Mouse (Mus musculus) stomach, embryonic 16.5 days (tissue): ENCODE measurements around the gene Adamts20. TPM values are rescaled to one million over a fixed set of nuclear protein-coding genes. Genes with fewer than 3 reads are reported as not detected.

Experiments used
- ATAC-seq: fragments of 200-750 bp; cut with Nextera tagmentation; 2 replicates; pipeline ENCODE4 v1.8.0; 2017; ENCODE audit warnings: moderate number of reproducible peaks, moderate TSS enrichment; ENCODE audit not compliant: insufficient read depth, low FRiP score
- H3K27ac ChIP-seq: fragments of 300-500 bp; sonication (generic); 2 replicates; pipeline ENCODE4 v1.5.1; 2014; ENCODE audit warnings: low read length
- H3K27me3 ChIP-seq: fragments of 300-500 bp; sonication (generic); 2 replicates; pipeline ENCODE4 v1.6.1; 2014; ENCODE audit warnings: low read length, control low read depth, mixed read lengths; ENCODE audit not compliant: control insufficient read depth, insufficient read depth
- H3K36me3 ChIP-seq: fragments of 300-500 bp; sonication (generic); 2 replicates; pipeline ENCODE4 v1.6.1; 2014; ENCODE audit warnings: low read length; ENCODE audit not compliant: control insufficient read depth, insufficient read depth
- H3K4me1 ChIP-seq: fragments of 300-500 bp; sonication (generic); 2 replicates; pipeline ENCODE4 v1.6.1; 2014; ENCODE audit warnings: low read length, control low read depth, mixed read lengths; ENCODE audit not compliant: control insufficient read depth, insufficient read depth
- H3K4me2 ChIP-seq: fragments of 300-500 bp; sonication (generic); 2 replicates; pipeline ENCODE4 v1.6.1; 2014; ENCODE audit warnings: low read depth, low read length, mixed read lengths
- H3K4me3 ChIP-seq: fragments of 300-500 bp; sonication (generic); replicated peaks from 2 replicates; pipeline ENCODE4 v1.5.1; 2014; ENCODE audit warnings: mild to moderate bottlenecking, low read length
- H3K9ac ChIP-seq: fragments of 300-500 bp; sonication (generic); 2 replicates; pipeline ENCODE4 v1.6.1; 2014; ENCODE audit warnings: low read length
- H3K9me3 ChIP-seq: fragments of 300-500 bp; sonication (generic); replicated peaks from 2 replicates; pipeline ENCODE4 v1.6.1; 2016; ENCODE audit warnings: low read length, control low read depth; ENCODE audit not compliant: control insufficient read depth
- WGBS: fragments of 180-500 bp; shearing (Covaris S2); extraction: QIAGEN DNeasy Blood & Tissue Kit; methylation state at CpG from one replicate; pipeline ENCODE4 v1.1.7; 2014; 5-methylcytosine and 5-hydroxymethylcytosine counted together
- polyA plus RNA-seq: library from polyadenylated mRNA; unstranded; fragments of >200 nt; fragmentation: Nextera tagmentation; extraction: Ambion mirVana; gene quantifications from 2 replicates; pipeline ENCODE4 v1.2.1, GENCODE M21; 2015

The Adamts20 gene
- polyA plus RNA-seq, 1 experiment from 2014 or later: 2.1 TPM

- ATAC-seq: no peak
- WGBS: 73% methylated on average over 5 of the region's 5 CpGs
- Histone ChIP-seq H3K4me1 (no peaks in the 10 kb centered on the region), H3K4me2 (no peak overlapping the region), H3K4me3 (no peak overlapping the region), H3K27me3 (no peaks in the 10 kb centered on the region), H3K9ac (no peak overlapping the region), H3K36me3 (no peaks in the 10 kb centered on the region), H3K9me3 (no peaks in the 10 kb centered on the region), H3K27ac (no peak overlapping the region)
Measured at GRCm38 (mm10) chr15:94480248-94480647, 15.0 kb upstream of the Adamts20 start.

GRCm38 (mm10) chr15:94479513-94480136 lies 14.4 kb upstream of the Adamts20 start:
- 80% methylated on average over 3 of the region's 3 CpGs for WGBS
- Histone ChIP-seq H3K4me1 (no peaks in the 10 kb centered on the region), H3K9me3 (no peaks in the 10 kb centered on the region), H3K4me2 (no peak overlapping the region), H3K27me3 (no peaks in the 10 kb centered on the region), H3K27ac (no peak overlapping the region), H3K9ac (no peak overlapping the region), H3K36me3 (no peaks in the 10 kb centered on the region), H3K4me3 (no peak overlapping the region)
- ATAC-seq: no peak

GRCm38 (mm10) chr15:94478706-94479105 lies 13.5 kb upstream of the Adamts20 start:
- Histone ChIP-seq H3K36me3 (no peaks in the 10 kb centered on the region), H3K27ac (no peak overlapping the region), H3K4me1 (no peaks in the 10 kb centered on the region), H3K4me2 (no peak overlapping the region), H3K4me3 (no peak overlapping the region), H3K9me3 (no peaks in the 10 kb centered on the region), H3K27me3 (no peaks in the 10 kb centered on the region), H3K9ac (no peak overlapping the region)
- WGBS: 52% methylated on average over 13 of the region's 13 CpGs
- ATAC-seq: no peak

GRCm38 (mm10) chr15:94477287-94477686 lies 12.1 kb upstream of the Adamts20 start:
- Histone ChIP-seq H3K36me3 (no peaks in the 10 kb centered on the region), H3K27ac (no peak overlapping the region), H3K4me2 (no peak overlapping the region), H3K4me3 (no peak overlapping the region), H3K27me3 (no peaks in the 10 kb centered on the region), H3K4me1 (no peaks in the 10 kb centered on the region), H3K9me3 (no peaks in the 10 kb centered on the region), H3K9ac (no peak overlapping the region)
- ATAC-seq: no peak
- WGBS: 72% methylated on average over 7 of the region's 7 CpGs

GRCm38 (mm10) chr15:94475975-94476374 lies 10.8 kb upstream of the Adamts20 start:
- Histone ChIP-seq H3K9ac (no peak overlapping the region), H3K9me3 (no peaks in the 10 kb centered on the region)

GRCm38 (mm10) chr15:94470361-94470760 lies 5.1 kb upstream of the Adamts20 start:
- 53% methylated on average over 5 of the region's 5 CpGs for WGBS
- no peaks in the 10 kb centered on the region for H3K4me1 ChIP-seq
- no peaks in the 10 kb centered on the region for H3K9me3 ChIP-seq
- no peaks in the 10 kb centered on the region for H3K36me3 ChIP-seq
- no peak overlapping the region for H3K9ac ChIP-seq
- no peak overlapping the region for H3K27ac ChIP-seq
- no peak overlapping the region for H3K4me3 ChIP-seq
- no peak for ATAC-seq
- no peak overlapping the region for H3K4me2 ChIP-seq
- H3K27me3 ChIP-seq: no peaks in the 10 kb centered on the region

More at GRCm38 (mm10) chr15:94475975-94476374, 10.8 kb upstream of the Adamts20 start:
- no peak overlapping the region for H3K4me3 ChIP-seq
- ATAC-seq: no peak
- H3K36me3 ChIP-seq: no peaks in the 10 kb centered on the region
- H3K4me2 ChIP-seq: no peak overlapping the region
- H3K27ac ChIP-seq: no peak overlapping the region
- H3K27me3 ChIP-seq: no peaks in the 10 kb centered on the region
- H3K4me1 ChIP-seq: no peaks in the 10 kb centered on the region
- 85% methylated on average over 5 of the region's 5 CpGs for WGBS

GRCm38 (mm10) chr15:94464881-94465280 lies 337 bp downstream of the Adamts20 start:
- WGBS: 78% methylated on average over 14 of the region's 14 CpGs
- Histone ChIP-seq H3K4me2 (no peak overlapping the region), H3K36me3 (no peaks in the 10 kb centered on the region)

GRCm38 (mm10) chr15:94463251-94463650 lies 2.0 kb downstream of the Adamts20 start:
- ATAC-seq: no peak
- Histone ChIP-seq H3K27me3 (no peaks in the 10 kb centered on the region), H3K4me1 (no peaks in the 10 kb centered on the region), H3K9me3 (no peaks in the 10 kb centered on the region), H3K9ac (no peak overlapping the region), H3K36me3 (no peaks in the 10 kb centered on the region), H3K4me3 (no peak overlapping the region), H3K4me2 (no peak overlapping the region), H3K27ac (no peak overlapping the region)
- 58% methylated on average over 3 of the region's 3 CpGs for WGBS

More at GRCm38 (mm10) chr15:94464881-94465280, 337 bp downstream of the Adamts20 start:
- no peak for ATAC-seq
- Histone ChIP-seq H3K9me3 (no peaks in the 10 kb centered on the region), H3K4me3 (no peak overlapping the region), H3K9ac (no peak overlapping the region), H3K27ac (no peak overlapping the region), H3K27me3 (no peaks in the 10 kb centered on the region), H3K4me1 (no peaks in the 10 kb centered on the region)

GRCm38 (mm10) chr15:94462206-94462605 lies 3.0 kb downstream of the Adamts20 start:
- no peaks in the 10 kb centered on the region for H3K9me3 ChIP-seq
- 39% methylated on average over 3 of the region's 3 CpGs for WGBS

More at GRCm38 (mm10) chr15:94462206-94462605, 3.0 kb downstream of the Adamts20 start:
- no peak overlapping the region for H3K4me2 ChIP-seq
- H3K27ac ChIP-seq: no peak overlapping the region
- no peaks in the 10 kb centered on the region for H3K27me3 ChIP-seq
- H3K4me3 ChIP-seq: no peak overlapping the region
- no peak overlapping the region for H3K9ac ChIP-seq
- no peak for ATAC-seq
- H3K4me1 ChIP-seq: no peaks in the 10 kb centered on the region
- no peaks in the 10 kb centered on the region for H3K36me3 ChIP-seq
